Mouse (Mus musculus) left cerebral cortex, postnatal 36 days (tissue): Measurements from ENCODE around the gene Wwox. TPM values are rescaled to one million over a fixed set of nuclear protein-coding genes. Genes with fewer than 3 reads are reported as not detected.

Experiments used
- DNase-seq, 2 experiments: peaks; one replicate each; pipeline ENCODE4 v3.0.0; 2021 to 2022; ENCODE audit warnings: low spot score in 2 of 2, mixed read lengths in 1 of 2
- intact Hi-C: fragments of 180-260 bp; cut with DNase I; formaldehyde crosslinking; loops from one replicate; pipeline ENCODE4 v1.15.1; 2025
- total RNA-seq, 2 experiments: library from RNA; stranded (reverse); gene quantifications; 2 replicates each; pipeline ENCODE4 v1.2.3; 2021

The Wwox gene
- total RNA-seq, 2 experiments from 2014 or later = 13.3 to 16.5 TPM

- intact Hi-C loops = no loop called here
- DNase-seq = no peak
Observed at GRCm38 (mm10) chr8:114631087-114631486, 191.6 kb downstream of the Wwox start.

GRCm38 (mm10) chr8:114634151-114634550, 194.7 kb downstream of the Wwox start:
- DNase-seq = no peak
- intact Hi-C loops = no loop called here

GRCm38 (mm10) chr8:114634669-114635410, 195.4 kb downstream of the Wwox start:
- no peak for DNase-seq
- intact Hi-C loops = no loop called here

- no peak for DNase-seq
- intact Hi-C loops = no loop called here
Observed at GRCm38 (mm10) chr8:114636376-114636775, 196.9 kb downstream of the Wwox start.

- DNase-seq = no peak
- intact Hi-C loops = no loop called here
Observed at GRCm38 (mm10) chr8:114641809-114642208, 202.4 kb downstream of the Wwox start.

- no peak for DNase-seq
- intact Hi-C loops = no loop called here
Observed at GRCm38 (mm10) chr8:114650789-114651188, 211.3 kb downstream of the Wwox start.

GRCm38 (mm10) chr8:114657789-114658188, 218.3 kb downstream of the Wwox start:
- no peak for DNase-seq
- intact Hi-C loops = no loop called here

GRCm38 (mm10) chr8:114658475-114658874, 219.0 kb downstream of the Wwox start:
- DNase-seq = no peak

GRCm38 (mm10) chr8:114663053-114663452, 223.6 kb downstream of the Wwox start:
- DNase-seq = no peak
- intact Hi-C loops = no loop called here

More at GRCm38 (mm10) chr8:114658475-114658874, 219.0 kb downstream of the Wwox start:
- intact Hi-C loops = no loop called here

- no peak for DNase-seq
- intact Hi-C loops = no loop called here
Observed at GRCm38 (mm10) chr8:114665521-114665920, 226.1 kb downstream of the Wwox start.

GRCm38 (mm10) chr8:114670801-114671200, 231.3 kb downstream of the Wwox start:
- no peak for DNase-seq
- intact Hi-C loops = no loop called here

- intact Hi-C loops = no loop called here
- DNase-seq = no peak
Observed at GRCm38 (mm10) chr8:114671237-114671674, 231.8 kb downstream of the Wwox start.

- no peak for DNase-seq
- intact Hi-C loops = no loop called here
Observed at GRCm38 (mm10) chr8:114673416-114673815, 234.0 kb downstream of the Wwox start.

- peak; percentile 23 to 27 for DNase-seq
- intact Hi-C loops = no loop called here
Observed at GRCm38 (mm10) chr8:114675151-114675550, 235.7 kb downstream of the Wwox start.

- no peak for DNase-seq
- intact Hi-C loops = no loop called here
Observed at GRCm38 (mm10) chr8:114676918-114677317, 237.5 kb downstream of the Wwox start.

- DNase-seq = no peak
- intact Hi-C loops = no loop called here
Observed at GRCm38 (mm10) chr8:114677551-114678127, 238.2 kb downstream of the Wwox start.

- no peak for DNase-seq
- intact Hi-C loops = no loop called here
Observed at GRCm38 (mm10) chr8:114679386-114680098, 240.1 kb downstream of the Wwox start.

- no peak for DNase-seq
- intact Hi-C loops = no loop called here
Observed at GRCm38 (mm10) chr8:114681136-114681535, 241.7 kb downstream of the Wwox start.

GRCm38 (mm10) chr8:114682166-114682565, 242.7 kb downstream of the Wwox start:
- no peak for DNase-seq
- intact Hi-C loops = no loop called here

- peak; percentile 16 to 26 for DNase-seq
Observed at GRCm38 (mm10) chr8:114684046-114684702, 244.7 kb downstream of the Wwox start.

More at GRCm38 (mm10) chr8:114684046-114684702, 244.7 kb downstream of the Wwox start:
- intact Hi-C loops = no loop called here
